Comparison of ENCODE assay signal across 11 mouse cellular contexts in genomic region chr6:86349257-86349656, GRCm38 (mm10). TPM values are rescaled to one million over a fixed set of nuclear protein-coding genes. Genes with fewer than 3 reads are reported as not detected.
DNase-seq lines count a peak whose midpoint lies in the region; ATAC-seq and TF ChIP-seq lines count a peak whose summit lies in the region.
"Had no signal": no experiment of that assay in that cellular context is flagged by ENCODE, and none has a peak within 500 bp of the region (broad histone marks: within the 10 kb centered on the region; RNA-seq: fewer than 3 reads in every experiment).

No protein-coding gene starts in this region.

- no peaks in the 10 kb centered on the region for H3K27me3 ChIP-seq in midbrain, postnatal 0 days (ENCODE audit: insufficient read depth, low read length)
- H3K27me3 ChIP-seq in midbrain, embryonic 10.5 days (ENCODE audit: low read depth, poor library complexity, severe bottlenecking): no peaks in the 10 kb centered on the region
- no peaks in the 10 kb centered on the region for H3K27me3 ChIP-seq in forebrain, embryonic 13.5 days
- no peaks in the 10 kb centered on the region for H3K27me3 ChIP-seq in hindbrain, embryonic 13.5 days
- H3K27me3 ChIP-seq: liver, embryonic 13.5 days; neural tube, embryonic 13.5 days had no signal

- no peak overlapping the region for H3K4me2 ChIP-seq in midbrain, postnatal 0 days (ENCODE audit: low read depth, low read length, poor library complexity, severe bottlenecking)
- H3K4me2 ChIP-seq in forebrain, embryonic 13.5 days: no peak overlapping the region
- H3K4me2 ChIP-seq in hindbrain, embryonic 13.5 days: no peak overlapping the region
- H3K4me2 ChIP-seq: liver, embryonic 13.5 days; neural tube, embryonic 13.5 days had no signal

- ATAC-seq in midbrain, postnatal 0 days (ENCODE audit: low FRiP score): no peak
- no peak for ATAC-seq in forebrain, embryonic 13.5 days
- no peak for ATAC-seq in hindbrain, embryonic 13.5 days (ENCODE audit: low FRiP score)

- H3K9me3 ChIP-seq in midbrain, postnatal 0 days (ENCODE audit: low read length): no peaks in the 10 kb centered on the region
- H3K9me3 ChIP-seq in midbrain, embryonic 10.5 days (replicated peaks): no peaks in the 10 kb centered on the region
- no peaks in the 10 kb centered on the region for H3K9me3 ChIP-seq in forebrain, embryonic 13.5 days (replicated peaks)
- H3K9me3 ChIP-seq in hindbrain, embryonic 13.5 days: no peaks in the 10 kb centered on the region
- H3K9me3 ChIP-seq: liver, embryonic 13.5 days; neural tube, embryonic 13.5 days had no signal

- H3K4me3 ChIP-seq in midbrain, postnatal 0 days (ENCODE audit: low read depth, low read length): no peak overlapping the region
- H3K4me3 ChIP-seq in midbrain, embryonic 10.5 days: no peak overlapping the region
- H3K4me3 ChIP-seq in forebrain, embryonic 13.5 days: no peak overlapping the region
- no peak overlapping the region for H3K4me3 ChIP-seq in hindbrain, embryonic 13.5 days
- H3K4me3 ChIP-seq: liver, embryonic 13.5 days; neural tube, embryonic 13.5 days had no signal

- peak; percentile 66 for TF ChIP-seq CTCF in midbrain, postnatal 0 days (IDR thresholded peaks at IDR 0.05)

- no peaks in the 10 kb centered on the region for H3K4me1 ChIP-seq in midbrain, postnatal 0 days (ENCODE audit: insufficient read depth, low read length)
- peaks cover 2% of the 10 kb centered on the region for H3K4me1 ChIP-seq in midbrain, embryonic 10.5 days
- H3K4me1 ChIP-seq in forebrain, embryonic 13.5 days: no peaks in the 10 kb centered on the region
- peaks cover 2% of the 10 kb centered on the region for H3K4me1 ChIP-seq in hindbrain, embryonic 13.5 days (replicated peaks)
- H3K4me1 ChIP-seq: liver, embryonic 13.5 days had no signal

- peak; percentile 28 for DNase-seq in heart, postnatal 4 days
- no peak for DNase-seq in heart, postnatal 14 days
- peak; percentile 48 for DNase-seq in midbrain, postnatal 0 days (ENCODE audit: low spot score)
- no peak for DNase-seq in midbrain, embryonic 10.5 days (ENCODE audit: low spot score)
- DNase-seq in embryo, embryonic 10 days (ENCODE audit: low spot score): peak; percentile 56
- DNase-seq in naive thymus-derived CD4-positive, alpha-beta T cell, adult 2 months (ENCODE audit: low read depth): peak; percentile 28
- DNase-seq: gastrocnemius, postnatal 25 days; liver, embryonic 13.5 days had no signal

- WGBS in midbrain, postnatal 0 days: 47% methylated on average over 7 of the region's 7 CpGs
- 65% methylated on average over 7 of the region's 7 CpGs for WGBS in midbrain, embryonic 10.5 days
- 53% methylated on average over 7 of the region's 7 CpGs for WGBS in forebrain, embryonic 13.5 days
- WGBS in hindbrain, embryonic 13.5 days: 60% methylated on average over 7 of the region's 7 CpGs

- intact Hi-C loops in heart, postnatal 14 days (cut with DNase I): loop anchor here (5.0 kb wide), 1 partner anchor 207 kb away; no protein-coding TSS in a partner anchor

- H3K9ac ChIP-seq in midbrain, postnatal 0 days (replicated peaks; ENCODE audit: low read length, poor library complexity, severe bottlenecking): no peak overlapping the region
- no peak overlapping the region for H3K9ac ChIP-seq in forebrain, embryonic 13.5 days
- H3K9ac ChIP-seq in hindbrain, embryonic 13.5 days: no peak overlapping the region
- H3K9ac ChIP-seq: liver, embryonic 13.5 days; neural tube, embryonic 13.5 days had no signal

- no peaks in the 10 kb centered on the region for H3K36me3 ChIP-seq in midbrain, postnatal 0 days (ENCODE audit: insufficient read depth, low read length)
- H3K36me3 ChIP-seq in midbrain, embryonic 10.5 days: no peaks in the 10 kb centered on the region
- no peaks in the 10 kb centered on the region for H3K36me3 ChIP-seq in forebrain, embryonic 13.5 days (ENCODE audit: poor library complexity, severe bottlenecking)
- H3K36me3 ChIP-seq in hindbrain, embryonic 13.5 days: no peaks in the 10 kb centered on the region
- H3K36me3 ChIP-seq: liver, embryonic 13.5 days; neural tube, embryonic 13.5 days had no signal

- H3K27ac ChIP-seq in midbrain, postnatal 0 days (ENCODE audit: low read depth, low read length): no peak overlapping the region
- no peak overlapping the region for H3K27ac ChIP-seq in midbrain, embryonic 10.5 days (replicated peaks)
- no peak overlapping the region for H3K27ac ChIP-seq in forebrain, embryonic 13.5 days
- no peak overlapping the region for H3K27ac ChIP-seq in hindbrain, embryonic 13.5 days
- H3K27ac ChIP-seq: liver, embryonic 13.5 days; neural tube, embryonic 13.5 days had no signal

RNA-seq across cellular contexts. Expression of gene Fam136a, which starts 16.2 kb away (rescaled TPM):
- 10 to 100 TPM; 26.8 to 28.7 TPM for total RNA-seq in heart, postnatal 4 days (2021)
- 10 to 100 TPM; 26.0 to 27.2 TPM for total RNA-seq in heart, postnatal 14 days (2021)
- total RNA-seq in midbrain, postnatal 0 days (2014; rRNA removed): 50.4 and 54.2 TPM in 2 replicates
- polyA plus RNA-seq in midbrain, postnatal 0 days (2015; fragmentation: Nextera tagmentation; extraction: Ambion mirVana): 62.0 and 69.6 TPM in 2 replicates
- polyA plus RNA-seq in midbrain, embryonic 10.5 days (2016; fragmentation: Nextera tagmentation; extraction: Ambion mirVana): 169 and 196 TPM in 2 replicates
- 128 and 142 TPM in 2 replicates for polyA plus RNA-seq in forebrain, embryonic 13.5 days (2015; fragmentation: Nextera tagmentation; extraction: Ambion mirVana)
- 115 and 123 TPM in 2 replicates for polyA plus RNA-seq in hindbrain, embryonic 13.5 days (2015; fragmentation: Nextera tagmentation; extraction: Ambion mirVana)

RNA-seq across cellular contexts. Expression of gene Snrpg, which starts 21.8 kb away (rescaled TPM):
- total RNA-seq in heart, postnatal 4 days (2021): 100 to 1,000 TPM; 108 to 113 TPM
- total RNA-seq in heart, postnatal 14 days (2021): 10 to 100 TPM; 51.1 to 52.4 TPM
- total RNA-seq in midbrain, postnatal 0 days (2014; rRNA removed): 60.1 and 93.3 TPM in 2 replicates
- polyA plus RNA-seq in midbrain, postnatal 0 days (2015; fragmentation: Nextera tagmentation; extraction: Ambion mirVana): 243 and 244 TPM in 2 replicates
- polyA plus RNA-seq in midbrain, embryonic 10.5 days (2016; fragmentation: Nextera tagmentation; extraction: Ambion mirVana): 799 and 889 TPM in 2 replicates
- 791 and 827 TPM in 2 replicates for polyA plus RNA-seq in forebrain, embryonic 13.5 days (2015; fragmentation: Nextera tagmentation; extraction: Ambion mirVana)
- 479 and 486 TPM in 2 replicates for polyA plus RNA-seq in hindbrain, embryonic 13.5 days (2015; fragmentation: Nextera tagmentation; extraction: Ambion mirVana)

RNA-seq across cellular contexts. Expression of gene Pcyox1, which starts 47.7 kb away (rescaled TPM):
- 10 to 100 TPM; 52.5 TPM for total RNA-seq in heart, postnatal 4 days (2021)
- total RNA-seq in heart, postnatal 14 days (2021): 10 to 100 TPM; 68.1 to 69.2 TPM
- 95.4 and 97.8 TPM in 2 replicates for total RNA-seq in midbrain, postnatal 0 days (2014; rRNA removed)
- polyA plus RNA-seq in midbrain, postnatal 0 days (2015; fragmentation: Nextera tagmentation; extraction: Ambion mirVana): 102 and 108 TPM in 2 replicates
- polyA plus RNA-seq in midbrain, embryonic 10.5 days (2016; fragmentation: Nextera tagmentation; extraction: Ambion mirVana): 87.9 and 110 TPM in 2 replicates
- 97.5 and 106 TPM in 2 replicates for polyA plus RNA-seq in forebrain, embryonic 13.5 days (2015; fragmentation: Nextera tagmentation; extraction: Ambion mirVana)
- polyA plus RNA-seq in hindbrain, embryonic 13.5 days (2015; fragmentation: Nextera tagmentation; extraction: Ambion mirVana): 110 and 114 TPM in 2 replicates

RNA-seq across cellular contexts. Expression of gene Tia1, which starts 54.8 kb away (rescaled TPM):
- 10 to 100 TPM; 60.2 to 62.3 TPM for total RNA-seq in heart, postnatal 4 days (2021)
- total RNA-seq in heart, postnatal 14 days (2021): 10 to 100 TPM; 38.5 to 39.9 TPM
- 137 and 210 TPM in 2 replicates for total RNA-seq in midbrain, postnatal 0 days (2014; rRNA removed)
- polyA plus RNA-seq in midbrain, postnatal 0 days (2015; fragmentation: Nextera tagmentation; extraction: Ambion mirVana): 195 and 212 TPM in 2 replicates
- 221 and 253 TPM in 2 replicates for polyA plus RNA-seq in midbrain, embryonic 10.5 days (2016; fragmentation: Nextera tagmentation; extraction: Ambion mirVana)
- 354 and 375 TPM in 2 replicates for polyA plus RNA-seq in forebrain, embryonic 13.5 days (2015; fragmentation: Nextera tagmentation; extraction: Ambion mirVana)
- 359 and 370 TPM in 2 replicates for polyA plus RNA-seq in hindbrain, embryonic 13.5 days (2015; fragmentation: Nextera tagmentation; extraction: Ambion mirVana)

Comparison
In these comparisons a context has a peak if more than half of its experiments do, and no peak if none do; other contexts are left out.
1. DNase-seq: peak in heart, postnatal 4 days (single experiment), midbrain, postnatal 0 days (single experiment), embryo, embryonic 10 days (single experiment) and naive thymus-derived CD4-positive, alpha-beta T cell, adult 2 months (single experiment); none in heart, postnatal 14 days (0 of 2) and midbrain, embryonic 10.5 days (single experiment).